Mouse (Mus musculus): ENCODE data around the gene Polrmt. TPM values are rescaled to one million over a fixed set of nuclear protein-coding genes. Genes with fewer than 3 reads are reported as not detected.

The Polrmt gene
- total and polyA plus RNA-seq, 3 experiments: 13.5 to 50.5 (median 49.0) TPM

GRCm38 (mm10) chr10:79795905-79796304 lies 49.5 kb upstream of the Polrmt start:
- Histone ChIP-seq H3K4me2 (ENCODE audit: insufficient read depth, low read depth, poor library complexity, severe bottlenecking) (no peak overlapping the region), H3K27ac (ENCODE audit: insufficient read depth, low read depth) (no peak overlapping the region), H3K4me1 (ENCODE audit: control insufficient read depth in 1 of 2, insufficient read depth in 2 of 2) (peaks cover 8 to 33% of the 10 kb centered on the region in 2 experiments), H3K79me2 (replicated peaks; ENCODE audit: control insufficient read depth, extremely low read depth, insufficient read depth, poor library complexity, severe bottlenecking) (no peaks in the 10 kb centered on the region), H3K4me3 (replicated peaks in 1 of 3; ENCODE audit: low read depth in 2 of 3, low read length in 2 of 3, poor library complexity in 1 of 3) (no peak overlapping the region), H3K36me3 (replicated peaks in 1 of 2; ENCODE audit: control insufficient read depth in 1 of 2, insufficient read depth in 1 of 2, low read length in 1 of 2) (no peaks in the 10 kb centered on the region), H3K9me3 (replicated peaks; ENCODE audit: low read length) (peaks cover 5% of the 10 kb centered on the region), H3K27me3 (replicated peaks) (peaks cover 28% of the 10 kb centered on the region), H3K9ac (ENCODE audit: insufficient read depth, low read depth) (no peak overlapping the region)
- dilution Hi-C loops (cut with MboI; ENCODE audit: extremely low pct_ligation_motif_present, extremely low pct_unique_long_range_greater_than_20kb, low sequenced_read_pairs) (no loop called here), in situ Hi-C loops (cut with MboI; ENCODE audit: low pct_ligation_motif_present, low pct_unique_long_range_greater_than_20kb, low sequenced_read_pairs) (no loop called here)
- no peak for DNase-seq (ENCODE audit: extremely low read depth)
- no peak for TF ChIP-seq USF2 (conservative IDR thresholded peaks at IDR 0.05; ENCODE audit: low read depth, low read length)
- no peak for TF ChIP-seq NRF1 (IDR thresholded peaks at IDR 0.05; ENCODE audit: low read depth, low read length)
- TF ChIP-seq EP300 (IDR thresholded peaks at IDR 0.05; ENCODE audit: low read length): no peak
- 0 out of 4 replicates have a peak, but pooled peaks of 1 of the 2 experiments have one; percentile 2 for TF ChIP-seq CTCF (conservative IDR thresholded peaks at IDR 0.05 in 1 of 2, IDR thresholded peaks at IDR 0.05 in 1 of 2; ENCODE audit: low read depth in 2 of 2, low read length in 2 of 2)
- TF ChIP-seq MAZ (IDR thresholded peaks at IDR 0.05; ENCODE audit: low read depth, low read length): no peak

- Histone ChIP-seq H3K36me3 (replicated peaks in 1 of 2; ENCODE audit: control insufficient read depth in 1 of 2, insufficient read depth in 1 of 2, low read length in 1 of 2) (no peaks in the 10 kb centered on the region), H3K9ac (ENCODE audit: insufficient read depth, low read depth) (no peak overlapping the region), H3K9me3 (replicated peaks; ENCODE audit: low read length) (peaks cover 4% of the 10 kb centered on the region), H3K27me3 (replicated peaks) (peaks cover 35% of the 10 kb centered on the region), H3K4me1 (ENCODE audit: control insufficient read depth in 1 of 2, insufficient read depth in 2 of 2) (peaks cover 8 to 33% of the 10 kb centered on the region in 2 experiments), H3K4me2 (ENCODE audit: insufficient read depth, low read depth, poor library complexity, severe bottlenecking) (no peak overlapping the region), H3K4me3 (replicated peaks in 1 of 3; ENCODE audit: low read depth in 2 of 3, low read length in 2 of 3, poor library complexity in 1 of 3) (no peak overlapping the region), H3K79me2 (replicated peaks; ENCODE audit: control insufficient read depth, extremely low read depth, insufficient read depth, poor library complexity, severe bottlenecking) (no peaks in the 10 kb centered on the region), H3K27ac (ENCODE audit: insufficient read depth, low read depth) (no peak overlapping the region)
- no peak for DNase-seq (ENCODE audit: extremely low read depth)
- dilution Hi-C loops (cut with MboI; ENCODE audit: extremely low pct_ligation_motif_present, extremely low pct_unique_long_range_greater_than_20kb, low sequenced_read_pairs): no loop called here
- TF ChIP-seq POLR2A (IDR thresholded peaks at IDR 0.05; ENCODE audit: low read depth, low read length): no peak
- no peak for TF ChIP-seq MAX (IDR thresholded peaks at IDR 0.05; ENCODE audit: low read length)
- TF ChIP-seq MXI1 (IDR thresholded peaks at IDR 0.05; ENCODE audit: low read depth, low read length): no peak
- no peak for TF ChIP-seq ZC3H11A (IDR thresholded peaks at IDR 0.05; ENCODE audit: low read depth, low read length)
- no peak for TF ChIP-seq HCFC1 (IDR thresholded peaks at IDR 0.05; ENCODE audit: low read depth, low read length)
- no peak for TF ChIP-seq SIN3A (IDR thresholded peaks at IDR 0.05; ENCODE audit: low read length)
- no peak for TF ChIP-seq SMC3 (IDR thresholded peaks at IDR 0.05; ENCODE audit: low read depth, low read length)
- no peak for TF ChIP-seq USF2 (conservative IDR thresholded peaks at IDR 0.05; ENCODE audit: low read depth, low read length)
- no peak for TF ChIP-seq JUND (conservative IDR thresholded peaks at IDR 0.05; ENCODE audit: low read depth, low read length)
- TF ChIP-seq EP300 (IDR thresholded peaks at IDR 0.05; ENCODE audit: low read length): no peak
- no peak for TF ChIP-seq IRF4 (IDR thresholded peaks at IDR 0.05; ENCODE audit: low read depth, low read length)
- no peak for TF ChIP-seq MEF2A (IDR thresholded peaks at IDR 0.05; ENCODE audit: borderline replicate concordance, low read depth, low read length)
- in situ Hi-C loops (cut with MboI; ENCODE audit: low pct_ligation_motif_present, low pct_unique_long_range_greater_than_20kb, low sequenced_read_pairs): no loop called here
Measured at GRCm38 (mm10) chr10:79794491-79794931, 48.1 kb upstream of the Polrmt start.
